Mouse (Mus musculus): Measurements from ENCODE around the gene Xpr1. TPM values are rescaled to one million over a fixed set of nuclear protein-coding genes. Genes with fewer than 3 reads are reported as not detected.

Gene Xpr1
- total RNA-seq (2021) = 43.9 and 63.3 TPM in 2 replicates
- long read RNA-seq, partial matches to known transcripts = 3 of 7 reads
- long read RNA-seq, other reads (novel, unspliced or antisense) = 4 of 7 reads

GRCm38 (mm10) chr1:155416701-155417677 is at the start of gene Xpr1:
TSS of gene Xpr1 (minus strand) at chr1:155417415.
- peak; percentile 97 for DNase-seq

- DNase-seq = no peak
Observed at GRCm38 (mm10) chr1:155463442-155463841, 46.2 kb upstream of the Xpr1 start.

- no peak for DNase-seq
Observed at GRCm38 (mm10) chr1:155462582-155462981, 45.4 kb upstream of the Xpr1 start.

GRCm38 (mm10) chr1:155457532-155457931 is 40.3 kb upstream of the Xpr1 start:
- DNase-seq = no peak

GRCm38 (mm10) chr1:155453180-155453579 is 36.0 kb upstream of the Xpr1 start:
- DNase-seq = peak; percentile 10

- DNase-seq = no peak
Observed at GRCm38 (mm10) chr1:155448932-155449331, 31.7 kb upstream of the Xpr1 start.

- no peak for DNase-seq
Observed at GRCm38 (mm10) chr1:155447277-155447676, 30.1 kb upstream of the Xpr1 start.

GRCm38 (mm10) chr1:155443115-155443514 is 25.9 kb upstream of the Xpr1 start:
- no peak for DNase-seq

GRCm38 (mm10) chr1:155442521-155443001 is 25.3 kb upstream of the Xpr1 start:
- DNase-seq = no peak

- no peak for DNase-seq
Observed at GRCm38 (mm10) chr1:155439551-155439950, 22.3 kb upstream of the Xpr1 start.

GRCm38 (mm10) chr1:155438525-155438924 is 21.3 kb upstream of the Xpr1 start:
- no peak for DNase-seq

- DNase-seq = no peak
Observed at GRCm38 (mm10) chr1:155429304-155429703, 12.1 kb upstream of the Xpr1 start.

GRCm38 (mm10) chr1:155427126-155427865 is 10.1 kb upstream of the Xpr1 start:
- no peak for DNase-seq

GRCm38 (mm10) chr1:155425743-155426315 is 8.6 kb upstream of the Xpr1 start:
- DNase-seq = peak; percentile 26

- DNase-seq = no peak
Observed at GRCm38 (mm10) chr1:155425285-155425684, 8.1 kb upstream of the Xpr1 start.

GRCm38 (mm10) chr1:155423801-155424200 is 6.6 kb upstream of the Xpr1 start:
- peak; percentile 11 for DNase-seq

- no peak for DNase-seq
Observed at GRCm38 (mm10) chr1:155422022-155422421, 4.8 kb upstream of the Xpr1 start.

- no peak for DNase-seq
Observed at GRCm38 (mm10) chr1:155416147-155416700, 991 bp downstream of the Xpr1 start.

GRCm38 (mm10) chr1:155415421-155415820 is 1.8 kb downstream of the Xpr1 start:
- no peak for DNase-seq

GRCm38 (mm10) chr1:155412705-155413104 is 4.5 kb downstream of the Xpr1 start:
- DNase-seq = no peak

- DNase-seq = no peak
Observed at GRCm38 (mm10) chr1:155408577-155408966, 8.6 kb downstream of the Xpr1 start.

Measured in adrenal gland, postnatal 25 days (tissue).